Mouse (Mus musculus): ENCODE data around the gene Plcxd3. TPM values are rescaled to one million over a fixed set of nuclear protein-coding genes. Genes with fewer than 3 reads are reported as not detected.

Gene Plcxd3
- polyA plus RNA-seq, 2 experiments = 0.15 to 2.4 TPM

GRCm38 (mm10) chr15:4387774-4388173 is 12.5 kb downstream of the Plcxd3 start:
- Histone ChIP-seq H3K27ac (replicated peaks; ENCODE audit: low read depth, low read length) (no peak overlapping the region), H3K4me2 (replicated peaks; ENCODE audit: low read depth, low read length, severe bottlenecking) (no peak overlapping the region), H3K36me3 (ENCODE audit: control insufficient read depth, insufficient read depth, low read length) (no peaks in the 10 kb centered on the region), H3K9me3 (ENCODE audit: control insufficient read depth, low read length) (no peaks in the 10 kb centered on the region), H3K4me1 (ENCODE audit: control insufficient read depth, insufficient read depth, low read length) (no peaks in the 10 kb centered on the region), H3K27me3 (ENCODE audit: control insufficient read depth, insufficient read depth, low read length) (no peaks in the 10 kb centered on the region), H3K9ac (ENCODE audit: low read depth, low read length, severe bottlenecking) (no peak overlapping the region), H3K4me3 (replicated peaks; ENCODE audit: low read length) (no peak overlapping the region)
- no peak for ATAC-seq (ENCODE audit: low FRiP score, low read depth)
- no peak for TF ChIP-seq POLR2A (IDR thresholded peaks at IDR 0.05; ENCODE audit: borderline replicate concordance, extremely low read depth, insufficient read depth, insufficient read length)
- no peak for DNase-seq (ENCODE audit: low spot score)

GRCm38 (mm10) chr15:4400096-4400495 is 24.8 kb downstream of the Plcxd3 start:
- no peaks in the 10 kb centered on the region for H3K4me1 ChIP-seq (ENCODE audit: control insufficient read depth, insufficient read depth, low read length)
- no peak overlapping the region for H3K4me2 ChIP-seq (replicated peaks; ENCODE audit: low read depth, low read length, severe bottlenecking)
- H3K27me3 ChIP-seq (ENCODE audit: control insufficient read depth, insufficient read depth, low read length) = no peaks in the 10 kb centered on the region
- DNase-seq (ENCODE audit: low spot score) = no peak
- no peak for ATAC-seq (ENCODE audit: low FRiP score, low read depth)
- H3K9ac ChIP-seq (ENCODE audit: low read depth, low read length, severe bottlenecking) = no peak overlapping the region
- H3K9me3 ChIP-seq (ENCODE audit: control insufficient read depth, low read length) = no peaks in the 10 kb centered on the region
- H3K36me3 ChIP-seq (ENCODE audit: control insufficient read depth, insufficient read depth, low read length) = no peaks in the 10 kb centered on the region
- TF ChIP-seq POLR2A (IDR thresholded peaks at IDR 0.05; ENCODE audit: borderline replicate concordance, extremely low read depth, insufficient read depth, insufficient read length) = no peak
- H3K27ac ChIP-seq (replicated peaks; ENCODE audit: low read depth, low read length) = no peak overlapping the region
- WGBS = 75% methylated on average over 4 of the region's 4 CpGs
- H3K4me3 ChIP-seq (replicated peaks; ENCODE audit: low read length) = no peak overlapping the region

GRCm38 (mm10) chr15:4411333-4411732 is 36.0 kb downstream of the Plcxd3 start:
- TF ChIP-seq POLR2A (IDR thresholded peaks at IDR 0.05; ENCODE audit: borderline replicate concordance, extremely low read depth, insufficient read depth, insufficient read length) = no peak
- Histone ChIP-seq H3K9me3 (ENCODE audit: control insufficient read depth, low read length) (no peaks in the 10 kb centered on the region), H3K4me3 (replicated peaks; ENCODE audit: low read length) (no peak overlapping the region), H3K36me3 (ENCODE audit: control insufficient read depth, insufficient read depth, low read length) (no peaks in the 10 kb centered on the region), H3K4me1 (ENCODE audit: control insufficient read depth, insufficient read depth, low read length) (no peaks in the 10 kb centered on the region), H3K4me2 (replicated peaks; ENCODE audit: low read depth, low read length, severe bottlenecking) (no peak overlapping the region), H3K27me3 (ENCODE audit: control insufficient read depth, insufficient read depth, low read length) (no peaks in the 10 kb centered on the region), H3K9ac (ENCODE audit: low read depth, low read length, severe bottlenecking) (no peak overlapping the region), H3K27ac (replicated peaks; ENCODE audit: low read depth, low read length) (no peak overlapping the region)
- WGBS = 54% methylated on average over 2 of the region's 2 CpGs
- no peak for DNase-seq (ENCODE audit: low spot score)
- no peak for ATAC-seq (ENCODE audit: low FRiP score, low read depth)

- H3K4me3 ChIP-seq (replicated peaks; ENCODE audit: low read length) = no peak overlapping the region
- no peak overlapping the region for H3K27ac ChIP-seq (replicated peaks; ENCODE audit: low read depth, low read length)
- H3K4me1 ChIP-seq (ENCODE audit: control insufficient read depth, insufficient read depth, low read length) = no peaks in the 10 kb centered on the region
- H3K36me3 ChIP-seq (ENCODE audit: control insufficient read depth, insufficient read depth, low read length) = no peaks in the 10 kb centered on the region
- H3K9me3 ChIP-seq (ENCODE audit: control insufficient read depth, low read length) = no peaks in the 10 kb centered on the region
- no peaks in the 10 kb centered on the region for H3K27me3 ChIP-seq (ENCODE audit: control insufficient read depth, insufficient read depth, low read length)
- no peak for DNase-seq (ENCODE audit: low spot score)
- no peak for TF ChIP-seq POLR2A (IDR thresholded peaks at IDR 0.05; ENCODE audit: borderline replicate concordance, extremely low read depth, insufficient read depth, insufficient read length)
- no peak for ATAC-seq (ENCODE audit: low FRiP score, low read depth)
- no peak overlapping the region for H3K4me2 ChIP-seq (replicated peaks; ENCODE audit: low read depth, low read length, severe bottlenecking)
- no peak overlapping the region for H3K9ac ChIP-seq (ENCODE audit: low read depth, low read length, severe bottlenecking)
Measured at GRCm38 (mm10) chr15:4440081-4440480, 64.8 kb downstream of the Plcxd3 start.

GRCm38 (mm10) chr15:4496182-4496581 is 120.9 kb downstream of the Plcxd3 start:
- Histone ChIP-seq H3K27ac (replicated peaks; ENCODE audit: low read depth, low read length) (no peak overlapping the region), H3K4me3 (replicated peaks; ENCODE audit: low read length) (no peak overlapping the region), H3K9ac (ENCODE audit: low read depth, low read length, severe bottlenecking) (no peak overlapping the region), H3K4me2 (replicated peaks; ENCODE audit: low read depth, low read length, severe bottlenecking) (no peak overlapping the region), H3K36me3 (ENCODE audit: control insufficient read depth, insufficient read depth, low read length) (no peaks in the 10 kb centered on the region), H3K27me3 (ENCODE audit: control insufficient read depth, insufficient read depth, low read length) (no peaks in the 10 kb centered on the region), H3K9me3 (ENCODE audit: control insufficient read depth, low read length) (no peaks in the 10 kb centered on the region), H3K4me1 (ENCODE audit: control insufficient read depth, insufficient read depth, low read length) (no peaks in the 10 kb centered on the region)
- ATAC-seq (ENCODE audit: low FRiP score, low read depth) (no peak), DNase-seq (ENCODE audit: low spot score) (no peak)
- WGBS = 83% methylated on average over 3 of the region's 3 CpGs
- no peak for TF ChIP-seq POLR2A (IDR thresholded peaks at IDR 0.05; ENCODE audit: borderline replicate concordance, extremely low read depth, insufficient read depth, insufficient read length)

- TF ChIP-seq POLR2A (IDR thresholded peaks at IDR 0.05; ENCODE audit: borderline replicate concordance, extremely low read depth, insufficient read depth, insufficient read length) = no peak
- Histone ChIP-seq H3K36me3 (ENCODE audit: control insufficient read depth, insufficient read depth, low read length) (no peaks in the 10 kb centered on the region), H3K4me1 (ENCODE audit: control insufficient read depth, insufficient read depth, low read length) (no peaks in the 10 kb centered on the region), H3K27me3 (ENCODE audit: control insufficient read depth, insufficient read depth, low read length) (no peaks in the 10 kb centered on the region), H3K4me2 (replicated peaks; ENCODE audit: low read depth, low read length, severe bottlenecking) (no peak overlapping the region), H3K27ac (replicated peaks; ENCODE audit: low read depth, low read length) (no peak overlapping the region), H3K9ac (ENCODE audit: low read depth, low read length, severe bottlenecking) (no peak overlapping the region), H3K4me3 (replicated peaks; ENCODE audit: low read length) (no peak overlapping the region), H3K9me3 (ENCODE audit: control insufficient read depth, low read length) (no peaks in the 10 kb centered on the region)
- no peak for DNase-seq (ENCODE audit: low spot score)
- WGBS = 63% methylated on average over 2 of the region's 2 CpGs
- ATAC-seq (ENCODE audit: low FRiP score, low read depth) = no peak
Measured at GRCm38 (mm10) chr15:4496984-4497383, 121.7 kb downstream of the Plcxd3 start.

All from limb, embryonic 14.5 days (tissue).